Mouse (Mus musculus) urinary bladder, adult 18-20 months (tissue): Measurements from ENCODE around the gene 6330409D20Rik.

ENCODE experiments used
- DNase-seq, 2 experiments: peaks; one replicate each; pipeline ENCODE4 v3.0.0; 2022; ENCODE audit warnings: low spot score in 2 of 2, mixed read lengths in 2 of 2

Gene 6330409D20Rik

DNA sequence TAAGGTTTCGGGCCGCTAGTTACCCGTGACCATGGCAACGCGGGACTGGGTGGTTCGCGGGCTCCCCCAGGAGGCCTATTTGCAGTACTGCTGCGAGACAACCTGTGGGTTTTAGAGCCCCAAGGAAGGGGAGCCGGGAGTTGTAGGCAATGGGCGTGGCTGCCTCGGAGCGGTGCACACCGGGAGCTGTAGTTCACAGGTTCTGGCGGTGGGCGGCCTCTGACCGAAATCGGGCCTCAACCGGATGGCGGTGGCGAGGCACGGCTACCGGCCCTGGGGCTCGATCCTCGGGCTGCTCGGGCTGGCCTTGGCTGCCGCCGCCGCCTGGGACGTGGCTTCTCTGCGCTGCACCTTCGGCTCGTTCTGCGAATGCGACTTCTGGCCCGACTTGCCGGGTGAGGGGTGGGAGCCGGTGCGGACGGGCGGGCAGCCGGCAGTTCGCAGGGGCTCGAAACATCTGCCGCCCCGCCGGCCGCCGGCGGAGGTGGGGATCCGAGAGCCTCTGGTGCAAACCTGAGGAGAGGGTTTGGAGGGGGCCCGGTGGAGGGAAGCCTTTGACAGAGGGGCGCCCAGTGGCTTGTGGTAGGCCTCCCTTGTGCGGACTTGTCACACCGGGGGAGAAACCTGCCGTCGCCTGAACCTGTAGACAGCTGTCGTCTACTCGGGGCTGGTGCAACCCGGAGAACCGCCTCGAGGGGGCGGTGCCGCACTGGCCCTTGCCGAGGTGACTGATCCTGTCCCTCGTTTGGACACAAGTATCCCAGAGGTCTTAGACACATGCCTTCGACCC lies 16.4 kb upstream of the 6330409D20Rik start, which contains the start of gene Tor2a:
TSS of gene Tor2a (plus strand) at position 179 of the 790 bp plus-strand sequence.
- DNase-seq: peak; percentile 94 to 96

DNA sequence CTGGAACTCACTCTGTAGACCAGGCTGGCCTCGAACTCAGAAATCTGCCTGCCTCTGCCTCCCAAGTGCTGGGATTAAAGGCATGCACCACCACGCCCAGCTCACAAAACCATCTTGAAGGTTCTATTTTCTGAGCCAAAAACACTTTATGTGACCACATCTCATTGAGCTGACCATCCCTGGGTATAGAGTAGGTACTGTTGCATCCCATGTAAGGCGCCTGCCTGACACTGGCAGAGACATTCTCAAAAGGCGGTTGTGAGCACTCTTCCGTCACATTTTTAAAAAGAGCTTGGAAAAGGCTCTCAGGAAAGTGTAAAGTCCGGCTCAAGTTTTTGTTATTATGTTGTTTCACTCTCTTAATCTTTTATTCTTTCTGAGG lies 15.8 kb upstream of the 6330409D20Rik start:
- DNase-seq: no peak

DNA sequence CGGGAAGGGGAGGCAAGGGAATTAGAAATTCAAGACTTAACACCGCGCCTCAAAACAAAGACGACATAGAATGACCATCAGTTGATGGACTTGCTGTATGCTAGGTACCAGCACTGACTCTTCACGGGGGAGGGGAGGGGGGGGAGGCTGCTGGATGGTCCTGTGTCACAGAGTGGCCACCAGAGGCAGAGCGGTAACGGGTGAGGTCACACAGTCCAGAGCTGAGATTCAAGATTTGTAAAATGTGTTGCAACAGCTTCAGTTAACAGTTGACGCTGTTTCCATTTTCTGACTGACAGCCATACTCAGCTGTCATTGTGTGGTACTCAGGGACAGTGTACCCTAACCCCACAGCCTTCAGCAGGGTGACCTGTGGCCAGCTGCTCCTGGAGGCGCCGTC lies 11.4 kb upstream of the 6330409D20Rik start:
- no peak for DNase-seq

DNA sequence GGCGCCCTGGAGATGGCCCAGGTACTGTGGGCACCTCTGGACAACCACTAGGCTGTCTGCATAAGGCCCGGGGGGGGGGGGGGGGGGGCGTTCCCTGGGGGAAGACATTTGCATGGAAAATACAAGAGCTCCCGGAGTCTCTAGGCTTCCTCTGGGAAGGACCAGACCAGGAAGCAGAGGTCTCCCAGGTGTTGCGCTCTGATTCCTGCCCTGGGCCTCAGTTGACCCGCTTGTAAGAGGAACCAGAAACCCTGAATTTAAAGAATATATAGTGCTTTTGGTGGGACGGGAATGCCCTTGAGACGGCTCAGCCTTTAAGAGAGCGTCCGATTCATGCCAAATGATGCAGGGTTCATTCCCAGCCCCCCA lies 10.8 kb upstream of the 6330409D20Rik start:
- no peak for DNase-seq

DNA sequence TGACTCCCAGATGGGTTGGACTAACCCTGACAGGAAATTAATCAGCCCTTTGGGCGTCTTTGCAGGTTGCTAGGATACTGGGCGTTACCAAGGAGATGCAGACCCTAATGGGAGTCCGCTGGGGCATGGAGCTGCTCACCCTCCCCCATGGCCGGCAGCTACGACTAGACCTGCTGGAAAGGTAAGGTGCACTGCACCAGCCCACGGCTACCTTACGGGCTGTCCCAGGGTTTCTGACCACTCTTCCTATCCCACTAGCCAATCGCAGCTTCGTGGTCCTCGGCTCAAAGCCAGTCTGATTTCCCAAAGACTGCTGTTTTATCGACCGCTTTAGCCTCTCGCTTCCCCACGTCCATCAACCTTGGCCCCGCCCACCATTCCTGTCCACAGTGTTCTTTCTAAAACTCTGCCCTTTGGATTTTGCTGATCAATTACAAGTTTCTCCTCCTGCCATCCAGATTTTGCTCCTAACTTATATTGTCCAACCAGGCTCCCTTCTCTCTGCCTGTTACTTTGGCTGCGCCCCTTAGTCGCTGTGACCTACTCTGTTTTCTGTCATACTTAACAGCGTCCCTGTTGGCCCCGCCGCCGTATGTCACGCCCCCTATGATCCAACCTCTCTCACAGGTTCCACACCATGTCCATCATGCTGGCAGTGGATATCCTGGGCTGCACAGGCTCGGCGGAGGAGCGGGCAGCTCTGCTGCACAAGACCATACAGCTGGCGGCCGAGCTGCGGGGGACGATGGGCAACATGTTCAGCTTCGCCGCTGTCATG lies 10.3 kb upstream of the 6330409D20Rik start:
- DNase-seq: peak; percentile 67 to 68

DNA sequence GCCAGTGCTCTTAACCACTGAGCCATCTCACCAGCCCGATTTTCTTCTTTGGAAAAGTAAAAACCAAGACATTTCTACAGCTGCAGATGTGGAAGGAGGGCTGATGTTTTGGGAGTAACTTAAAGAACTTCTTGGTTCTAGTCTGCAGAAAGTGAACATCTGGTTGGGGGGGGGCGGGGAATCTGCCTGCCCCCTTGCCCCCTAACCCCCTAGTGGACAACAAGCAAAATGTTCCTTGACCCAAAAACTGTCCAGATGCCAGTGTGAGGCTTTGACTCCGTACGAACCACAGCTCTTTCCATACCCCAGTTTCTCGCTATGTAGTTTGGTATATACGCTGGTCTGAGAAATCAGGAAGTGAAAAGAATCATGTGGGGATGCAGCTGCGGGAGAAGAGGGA lies 9.4 kb upstream of the 6330409D20Rik start:
- no peak for DNase-seq

DNA sequence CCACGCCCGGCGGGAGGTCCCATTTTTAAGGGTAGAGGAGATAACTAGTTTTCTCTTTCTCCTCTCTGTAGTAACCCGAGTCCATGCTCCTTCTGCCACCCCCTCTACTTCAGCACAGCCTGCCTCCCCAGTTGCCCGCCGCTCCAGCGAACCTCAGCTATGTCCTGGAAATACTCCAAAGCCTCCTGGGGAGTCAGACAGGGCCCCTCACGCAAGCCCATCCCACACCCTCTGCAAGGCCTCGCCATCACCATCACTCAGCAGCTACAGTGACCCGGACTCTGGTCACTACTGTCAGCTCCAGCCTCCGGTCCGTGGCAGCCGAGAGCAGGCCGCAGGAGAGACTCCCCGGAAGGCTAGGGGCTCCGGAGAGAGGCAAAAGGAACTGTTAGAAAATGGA lies 8.3 kb upstream of the 6330409D20Rik start:
- DNase-seq: no peak

DNA sequence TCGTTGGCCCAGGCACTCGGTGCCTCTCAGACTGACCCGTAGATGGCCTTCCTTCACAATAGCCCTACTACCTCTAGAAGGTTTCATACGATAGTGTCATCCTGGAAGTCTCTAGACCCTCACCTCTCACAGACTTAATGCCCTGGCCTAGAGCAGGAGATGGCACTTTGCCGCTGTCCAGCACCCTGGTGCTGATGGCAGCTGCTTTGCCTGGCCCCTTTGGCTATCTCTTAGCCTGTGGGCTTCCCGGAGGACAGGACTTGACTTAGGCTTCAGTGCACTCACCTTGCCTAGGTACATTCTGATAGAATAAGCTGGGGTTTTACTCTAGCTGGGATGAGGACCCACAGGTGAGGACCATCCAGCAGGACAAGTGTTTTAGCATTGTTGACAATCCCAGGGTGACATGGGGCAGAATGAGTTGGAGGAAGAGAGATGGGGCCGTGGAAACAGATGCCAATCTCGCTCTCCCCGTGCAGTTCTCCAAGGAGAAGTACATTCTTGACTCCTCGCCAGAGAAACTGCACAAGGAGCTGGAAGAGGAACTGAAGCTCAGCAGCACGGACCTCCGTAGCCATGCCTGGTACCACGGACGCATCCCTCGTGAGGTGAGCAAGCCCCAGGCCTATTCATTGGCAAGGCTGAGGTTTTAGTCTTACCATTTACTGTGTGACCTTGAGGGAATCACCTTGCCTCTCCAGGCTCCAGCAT lies 3.6 kb upstream of the 6330409D20Rik start:
- DNase-seq: no peak

DNA sequence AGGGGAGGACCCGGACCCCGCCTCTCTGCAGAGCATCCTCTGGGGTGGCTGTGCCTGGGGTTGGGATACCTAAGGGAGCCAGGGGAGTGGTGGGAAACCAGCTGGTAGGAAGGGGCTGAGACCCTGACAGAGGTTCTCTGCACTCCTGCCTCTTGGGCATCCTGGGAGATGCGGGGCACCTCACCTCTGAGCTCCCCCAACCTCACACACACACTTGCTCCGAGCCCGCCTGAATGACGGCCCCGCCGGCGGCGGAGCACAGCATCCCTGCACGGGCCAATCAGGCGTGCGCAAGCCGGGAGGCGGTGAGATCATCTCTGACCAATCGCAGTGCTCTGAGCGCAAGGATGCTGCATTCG lies 1.3 kb upstream of the 6330409D20Rik start:
- no peak for DNase-seq

DNA sequence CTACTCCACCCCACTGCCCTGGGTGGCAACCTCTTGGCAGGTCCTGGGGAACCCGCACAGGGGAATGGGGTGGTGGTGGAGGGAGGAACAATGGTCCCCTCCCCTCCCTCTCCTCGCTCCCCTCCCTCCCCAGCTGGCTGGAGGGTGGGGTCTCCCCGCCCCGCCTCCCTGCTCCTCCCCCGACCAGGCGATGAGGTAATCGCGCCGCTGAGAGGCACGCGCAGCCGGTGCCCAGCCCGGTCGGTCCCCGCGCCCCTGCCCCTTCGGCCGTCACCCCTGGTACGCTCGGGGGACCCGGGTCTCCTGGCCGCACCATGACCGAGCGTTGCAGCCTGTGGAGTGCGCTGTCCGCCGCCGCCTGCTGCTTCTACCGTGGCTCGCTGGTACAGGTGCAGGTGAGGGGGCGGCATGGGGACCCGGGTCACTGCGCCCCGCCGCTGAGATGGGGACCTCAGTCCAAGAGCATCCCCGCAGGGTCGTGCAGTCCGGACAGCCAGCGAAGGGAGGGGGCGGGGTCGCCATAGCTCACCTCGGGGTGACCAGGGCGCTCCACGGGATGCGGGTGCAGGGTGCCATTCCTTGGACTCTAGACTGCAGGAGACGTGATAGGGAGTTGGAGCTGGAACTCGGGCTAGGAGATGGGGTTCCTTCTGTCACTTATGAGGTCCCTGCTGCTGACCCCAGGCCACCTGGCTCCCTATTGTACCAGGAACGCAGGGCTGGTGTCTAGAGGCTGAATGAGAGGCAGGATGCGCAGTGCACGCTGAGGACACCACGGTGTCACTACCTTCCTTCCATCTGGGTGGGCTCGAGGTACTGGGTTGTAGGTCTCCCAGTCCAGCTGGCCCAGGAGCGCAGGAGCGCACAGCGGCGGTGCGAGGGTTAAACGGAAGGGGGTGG lies 707 bp upstream of the 6330409D20Rik start:
- no peak for DNase-seq

DNA sequence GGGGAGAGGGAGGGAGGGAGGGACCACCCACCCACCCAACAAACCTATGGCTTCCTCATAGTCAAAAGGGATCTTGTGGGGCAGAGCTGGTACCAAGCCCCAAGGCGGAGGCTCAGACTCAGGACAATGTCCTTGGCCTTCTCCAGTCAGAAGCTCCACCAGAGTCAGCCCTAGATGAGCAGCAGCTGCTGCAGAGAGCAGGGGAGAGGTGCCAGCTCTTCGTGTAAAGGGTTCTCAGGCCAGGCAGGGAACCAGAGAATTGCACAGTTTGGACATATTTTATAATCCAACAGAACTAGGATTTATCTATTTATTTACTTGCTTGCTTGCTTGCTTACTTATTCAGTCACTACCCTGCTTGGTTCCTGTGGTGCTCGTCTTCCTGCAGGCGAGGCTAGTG lies 1.5 kb downstream of the 6330409D20Rik start:
- no peak for DNase-seq

DNA sequence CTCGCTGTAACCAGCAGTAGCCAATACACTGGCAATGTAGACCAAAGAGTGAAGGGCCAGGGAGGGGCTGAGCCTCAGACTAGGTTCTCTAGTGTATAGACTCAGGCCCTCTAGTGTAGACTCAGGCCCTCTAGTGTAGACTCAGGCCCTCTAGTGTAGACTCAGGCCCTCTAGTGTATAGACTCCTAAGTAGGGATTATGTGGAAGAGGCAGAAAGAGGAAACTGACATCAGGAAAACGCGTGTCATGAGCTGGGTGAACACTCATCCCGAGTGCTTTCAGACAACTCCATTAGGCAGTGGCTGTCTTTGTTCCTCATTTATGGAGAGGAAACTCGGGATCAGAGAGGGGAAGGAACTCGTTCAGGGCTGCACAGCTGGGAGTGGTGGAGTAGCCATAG lies 3.8 kb downstream of the 6330409D20Rik start:
- no peak for DNase-seq

DNA sequence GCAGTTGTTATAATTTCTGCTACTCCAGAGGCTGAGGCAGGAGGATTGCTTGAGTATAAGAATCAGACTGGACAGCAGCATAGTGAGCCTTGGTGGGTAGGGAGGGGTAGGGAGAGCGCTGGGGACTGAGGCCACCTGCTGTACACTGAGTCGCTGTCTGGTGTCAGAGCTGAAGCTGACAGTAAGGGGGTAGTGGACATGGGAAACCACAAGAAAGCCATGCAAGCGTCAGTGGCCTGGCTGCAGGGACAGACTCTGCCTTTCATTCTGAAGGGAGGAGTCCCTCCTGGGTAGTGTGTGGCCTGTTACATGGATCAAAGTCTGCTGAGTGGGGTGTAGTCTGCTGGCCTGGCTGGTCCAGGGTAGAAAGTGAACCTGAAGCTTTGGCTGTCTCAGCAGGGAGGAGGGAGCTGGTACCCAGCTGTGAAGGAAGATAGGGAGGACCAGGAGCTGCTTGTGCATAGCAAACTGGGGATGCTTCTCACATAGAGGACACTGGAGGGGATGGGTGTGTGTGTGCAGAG lies 4.4 kb downstream of the 6330409D20Rik start:
- no peak for DNase-seq

DNA sequence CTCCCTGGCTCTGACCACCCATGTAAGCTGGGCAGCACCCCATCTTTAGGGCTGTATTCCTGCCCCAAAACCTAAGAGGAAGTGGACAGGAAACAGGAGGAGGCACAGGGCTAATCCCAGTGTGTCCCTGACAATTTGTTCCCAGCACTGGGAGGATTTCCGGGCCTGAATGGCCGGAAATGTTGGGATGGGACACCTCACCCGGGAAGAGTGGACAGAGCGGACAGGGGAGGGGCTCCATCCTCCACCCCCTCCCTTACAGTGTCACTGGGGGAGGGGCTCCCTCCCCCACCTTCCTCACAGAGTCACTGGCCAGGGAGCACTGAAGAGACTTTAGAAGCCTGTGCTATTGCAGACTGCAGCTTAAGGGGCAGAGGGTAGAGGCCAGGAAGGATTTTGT lies 5.9 kb downstream of the 6330409D20Rik start:
- no peak for DNase-seq

DNA sequence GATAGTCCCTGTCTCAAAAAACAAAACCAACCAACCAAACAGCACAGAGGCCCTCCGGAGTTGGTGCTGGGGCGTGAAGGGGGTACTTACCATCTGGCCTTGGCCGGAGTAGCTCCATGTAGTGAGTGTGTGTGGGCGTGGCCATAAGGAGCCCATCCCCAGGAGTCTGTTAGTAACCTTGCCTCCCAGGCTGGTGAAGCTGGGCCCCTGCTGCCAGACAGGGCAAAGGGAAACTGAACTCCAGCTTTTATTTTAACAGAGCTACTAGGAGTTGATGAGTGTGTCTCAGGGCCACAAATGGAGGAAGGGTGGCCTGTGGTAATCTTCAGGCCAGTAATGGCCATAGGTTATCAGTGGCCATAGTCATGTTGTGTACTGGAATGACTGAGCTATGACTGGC lies 6.3 kb downstream of the 6330409D20Rik start:
- no peak for DNase-seq

DNA sequence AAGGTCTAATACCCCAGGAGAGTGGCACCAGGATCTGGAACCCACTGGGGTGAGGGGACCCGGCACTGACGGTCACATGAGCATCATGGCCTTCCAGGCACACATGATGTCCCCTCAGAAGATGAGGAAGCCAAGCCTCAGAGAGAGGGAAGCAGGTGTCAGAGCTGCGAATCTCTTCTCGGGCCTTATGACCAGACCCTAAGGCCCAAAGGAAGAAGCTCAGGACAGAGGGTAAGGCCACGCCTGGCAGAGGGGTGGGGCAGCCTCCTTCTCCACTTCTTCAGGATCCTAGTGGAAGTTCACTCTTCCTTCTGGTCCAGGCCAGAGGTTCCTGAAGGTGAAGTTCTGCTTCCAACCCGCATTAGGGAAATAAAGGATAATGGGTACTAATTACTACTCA lies 8.1 kb downstream of the 6330409D20Rik start:
- no peak for DNase-seq

DNA sequence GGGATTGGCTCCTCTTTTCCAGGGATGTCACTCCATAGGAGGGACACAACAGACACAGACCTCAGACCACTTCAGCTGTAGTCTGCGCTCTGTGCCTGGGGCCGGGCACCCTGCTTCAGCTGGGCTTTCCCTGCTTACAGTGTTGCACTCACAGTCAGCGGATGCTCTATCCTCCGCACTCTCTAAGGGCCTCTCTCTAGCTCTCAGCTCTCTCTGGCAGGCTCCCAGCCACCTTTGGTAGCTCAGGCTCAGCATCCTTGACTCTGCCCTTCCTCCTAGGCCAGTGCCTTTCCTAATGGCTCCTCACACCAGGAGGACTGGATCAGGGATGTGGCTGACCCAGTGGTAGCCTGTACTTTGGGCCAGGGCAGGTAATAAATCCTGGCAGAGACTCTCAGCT lies 8.9 kb downstream of the 6330409D20Rik start:
- DNase-seq: no peak

DNA sequence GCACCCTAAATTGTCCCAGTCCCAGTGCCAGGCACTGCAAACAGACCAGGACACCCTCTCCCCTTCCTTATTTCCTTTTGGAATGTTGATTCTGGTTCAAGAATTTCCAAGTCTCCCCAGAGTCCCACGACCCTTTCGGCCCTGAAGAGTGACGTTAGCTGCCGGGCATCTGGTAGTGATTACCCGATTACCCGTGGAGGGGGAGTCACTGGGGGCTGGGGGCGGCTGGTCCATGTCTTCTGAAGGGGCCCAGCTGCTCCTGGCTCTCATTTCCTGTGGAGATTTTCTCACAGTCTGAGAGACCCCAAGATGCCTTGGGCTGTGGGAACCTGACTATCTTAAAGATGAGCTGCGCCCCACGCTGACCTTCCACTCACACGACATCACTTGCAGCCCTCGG lies 10.0 kb downstream of the 6330409D20Rik start:
- DNase-seq: no peak

DNA sequence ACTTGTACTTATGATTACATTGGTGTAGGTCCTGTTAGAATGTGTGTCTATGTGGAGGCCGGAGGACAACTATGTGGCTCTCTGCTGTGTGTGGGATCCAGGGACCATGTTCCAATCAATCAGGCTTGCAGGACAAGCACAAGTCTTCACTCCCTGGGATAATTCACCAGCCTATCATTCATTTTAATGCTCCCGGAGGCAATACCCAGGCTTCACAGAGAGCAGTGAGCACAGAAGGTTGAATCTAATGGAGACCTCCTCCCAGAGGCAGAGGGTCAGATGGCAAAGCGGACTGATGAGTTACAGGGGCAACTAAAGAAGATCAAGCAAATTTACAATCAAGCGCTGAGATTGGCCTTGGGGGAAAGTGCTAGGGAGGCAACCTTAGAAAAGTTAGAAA lies 11.3 kb downstream of the 6330409D20Rik start:
- no peak for DNase-seq

DNA sequence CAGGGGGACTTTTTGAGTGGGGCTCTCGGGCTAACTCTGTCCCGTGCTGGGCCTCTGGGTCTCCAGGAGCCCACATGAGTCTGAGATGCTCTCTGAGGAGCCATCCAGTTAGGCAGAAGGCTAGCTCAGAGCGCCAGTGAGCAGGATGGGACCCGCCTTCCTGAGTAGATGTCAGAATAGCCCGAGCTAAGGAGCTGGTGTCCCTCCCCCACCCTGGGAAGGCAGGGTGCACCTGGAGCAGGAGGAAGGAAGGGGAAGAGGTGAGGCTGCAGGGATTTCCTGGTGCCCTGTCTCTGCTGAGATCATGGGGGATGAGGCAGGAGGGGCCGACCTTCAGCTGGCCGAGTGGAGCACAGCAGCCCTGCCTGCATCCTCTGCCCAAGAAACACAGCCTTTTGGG lies 12.4 kb downstream of the 6330409D20Rik start:
- no peak for DNase-seq

DNA sequence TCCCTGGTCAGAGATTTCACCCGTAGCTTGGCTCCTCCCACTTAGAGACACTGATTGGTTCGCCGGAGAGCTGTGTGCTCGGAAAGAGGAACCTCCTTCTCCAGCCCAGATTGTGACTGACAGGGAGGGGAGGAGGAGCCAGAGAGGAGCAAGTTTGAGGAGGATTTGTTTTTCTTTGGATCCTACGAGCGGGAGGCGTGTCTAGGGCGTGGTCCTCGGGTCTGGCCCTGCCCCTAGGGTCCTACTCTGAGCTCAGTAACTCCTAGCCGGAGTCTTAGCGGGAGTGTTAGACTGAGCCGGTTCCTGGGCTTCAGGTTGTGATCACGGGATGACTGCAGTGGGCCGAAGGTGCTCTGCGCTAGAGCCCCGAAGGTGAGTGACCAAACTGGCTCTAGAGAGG lies 13.4 kb downstream of the 6330409D20Rik start:
- DNase-seq: peak; percentile 86 to 91
